Mouse (Mus musculus): ENCODE measurements around the gene Pdk4. TPM values are rescaled to one million over a fixed set of nuclear protein-coding genes. Genes with fewer than 3 reads are reported as not detected.

The Pdk4 gene
- polyA plus RNA-seq, 1 experiment = 0.42 TPM

- Histone ChIP-seq H3K4me1 (ENCODE audit: control insufficient read depth, insufficient read depth, low read length) (no peaks in the 10 kb centered on the region), H3K4me3 (ENCODE audit: insufficient read depth, low read length) (no peak overlapping the region), H3K27ac (ENCODE audit: insufficient read depth, low read depth, low read length) (no peak overlapping the region)
- TF ChIP-seq CTCF (IDR thresholded peaks at IDR 0.05; ENCODE audit: low read depth, low read length) = no peak
- TF ChIP-seq POLR2A (IDR thresholded peaks at IDR 0.05; ENCODE audit: borderline replicate concordance, low read depth, low read length) = no peak
Observed at GRCm38 (mm10) chr6:5498740-5499139, 2.6 kb upstream of the Pdk4 start.

- no peak overlapping the region for H3K4me3 ChIP-seq (ENCODE audit: insufficient read depth, low read length)
- TF ChIP-seq POLR2A (IDR thresholded peaks at IDR 0.05; ENCODE audit: borderline replicate concordance, low read depth, low read length) = no peak
- TF ChIP-seq CTCF (IDR thresholded peaks at IDR 0.05; ENCODE audit: low read depth, low read length) = no peak
- H3K27ac ChIP-seq (ENCODE audit: insufficient read depth, low read depth, low read length) = no peak overlapping the region
Observed at GRCm38 (mm10) chr6:5496854-5497235, 736 bp upstream of the Pdk4 start.

GRCm38 (mm10) chr6:5485028-5485427 lies 11.1 kb downstream of the Pdk4 start:
- TF ChIP-seq CTCF (IDR thresholded peaks at IDR 0.05; ENCODE audit: low read depth, low read length) = no peak
- TF ChIP-seq POLR2A (IDR thresholded peaks at IDR 0.05; ENCODE audit: borderline replicate concordance, low read depth, low read length) = no peak
- H3K4me1 ChIP-seq (ENCODE audit: control insufficient read depth, insufficient read depth, low read length) = no peaks in the 10 kb centered on the region
- H3K4me3 ChIP-seq (ENCODE audit: insufficient read depth, low read length) = no peak overlapping the region
- H3K27ac ChIP-seq (ENCODE audit: insufficient read depth, low read depth, low read length) = no peak overlapping the region

More at GRCm38 (mm10) chr6:5496854-5497235, 736 bp upstream of the Pdk4 start:
- no peaks in the 10 kb centered on the region for H3K4me1 ChIP-seq (ENCODE audit: control insufficient read depth, insufficient read depth, low read length)

- H3K27ac ChIP-seq (ENCODE audit: insufficient read depth, low read depth, low read length) = no peak overlapping the region
- TF ChIP-seq POLR2A (IDR thresholded peaks at IDR 0.05; ENCODE audit: borderline replicate concordance, low read depth, low read length) (no peak), CTCF (IDR thresholded peaks at IDR 0.05; ENCODE audit: low read depth, low read length) (no peak)
Observed at GRCm38 (mm10) chr6:5482270-5482783, 13.8 kb downstream of the Pdk4 start.

GRCm38 (mm10) chr6:5481066-5481465 lies 15.0 kb downstream of the Pdk4 start:
- H3K27ac ChIP-seq (ENCODE audit: insufficient read depth, low read depth, low read length) = no peak overlapping the region
- TF ChIP-seq CTCF (IDR thresholded peaks at IDR 0.05; ENCODE audit: low read depth, low read length) = no peak
- no peak for TF ChIP-seq POLR2A (IDR thresholded peaks at IDR 0.05; ENCODE audit: borderline replicate concordance, low read depth, low read length)
- H3K4me3 ChIP-seq (ENCODE audit: insufficient read depth, low read length) = no peak overlapping the region
- H3K4me1 ChIP-seq (ENCODE audit: control insufficient read depth, insufficient read depth, low read length) = no peaks in the 10 kb centered on the region

More at GRCm38 (mm10) chr6:5482270-5482783, 13.8 kb downstream of the Pdk4 start:
- no peak overlapping the region for H3K4me3 ChIP-seq (ENCODE audit: insufficient read depth, low read length)
- H3K4me1 ChIP-seq (ENCODE audit: control insufficient read depth, insufficient read depth, low read length) = no peaks in the 10 kb centered on the region

- Histone ChIP-seq H3K27ac (ENCODE audit: insufficient read depth, low read depth, low read length) (no peak overlapping the region), H3K4me3 (ENCODE audit: insufficient read depth, low read length) (no peak overlapping the region), H3K4me1 (ENCODE audit: control insufficient read depth, insufficient read depth, low read length) (no peaks in the 10 kb centered on the region)
- no peak for TF ChIP-seq POLR2A (IDR thresholded peaks at IDR 0.05; ENCODE audit: borderline replicate concordance, low read depth, low read length)
- no peak for TF ChIP-seq CTCF (IDR thresholded peaks at IDR 0.05; ENCODE audit: low read depth, low read length)
Observed at GRCm38 (mm10) chr6:5474021-5474420, 22.1 kb downstream of the Pdk4 start.

- Histone ChIP-seq H3K4me1 (ENCODE audit: control insufficient read depth, insufficient read depth, low read length) (no peaks in the 10 kb centered on the region), H3K4me3 (ENCODE audit: insufficient read depth, low read length) (no peak overlapping the region), H3K27ac (ENCODE audit: insufficient read depth, low read depth, low read length) (no peak overlapping the region)
- no peak for TF ChIP-seq CTCF (IDR thresholded peaks at IDR 0.05; ENCODE audit: low read depth, low read length)
- TF ChIP-seq POLR2A (IDR thresholded peaks at IDR 0.05; ENCODE audit: borderline replicate concordance, low read depth, low read length) = no peak
Observed at GRCm38 (mm10) chr6:5472692-5473091, 23.4 kb downstream of the Pdk4 start.

- H3K4me3 ChIP-seq (ENCODE audit: insufficient read depth, low read length) = no peak overlapping the region
- TF ChIP-seq POLR2A (IDR thresholded peaks at IDR 0.05; ENCODE audit: borderline replicate concordance, low read depth, low read length) = no peak
- no peak for TF ChIP-seq CTCF (IDR thresholded peaks at IDR 0.05; ENCODE audit: low read depth, low read length)
- H3K4me1 ChIP-seq (ENCODE audit: control insufficient read depth, insufficient read depth, low read length) = no peaks in the 10 kb centered on the region
- H3K27ac ChIP-seq (ENCODE audit: insufficient read depth, low read depth, low read length) = no peak overlapping the region
Observed at GRCm38 (mm10) chr6:5470480-5471318, 25.4 kb downstream of the Pdk4 start.

GRCm38 (mm10) chr6:5455836-5456235 lies 40.3 kb downstream of the Pdk4 start:
- H3K27ac ChIP-seq (ENCODE audit: insufficient read depth, low read depth, low read length) = no peak overlapping the region
- TF ChIP-seq CTCF (IDR thresholded peaks at IDR 0.05; ENCODE audit: low read depth, low read length) (no peak), POLR2A (IDR thresholded peaks at IDR 0.05; ENCODE audit: borderline replicate concordance, low read depth, low read length) (no peak)
- no peaks in the 10 kb centered on the region for H3K4me1 ChIP-seq (ENCODE audit: control insufficient read depth, insufficient read depth, low read length)
- no peak overlapping the region for H3K4me3 ChIP-seq (ENCODE audit: insufficient read depth, low read length)

GRCm38 (mm10) chr6:5449878-5450277 lies 46.2 kb downstream of the Pdk4 start:
- H3K4me3 ChIP-seq (ENCODE audit: insufficient read depth, low read length) = no peak overlapping the region
- H3K4me1 ChIP-seq (ENCODE audit: control insufficient read depth, insufficient read depth, low read length) = no peaks in the 10 kb centered on the region
- TF ChIP-seq CTCF (IDR thresholded peaks at IDR 0.05; ENCODE audit: low read depth, low read length) = no peak
- TF ChIP-seq POLR2A (IDR thresholded peaks at IDR 0.05; ENCODE audit: borderline replicate concordance, low read depth, low read length) = no peak
- no peak overlapping the region for H3K27ac ChIP-seq (ENCODE audit: insufficient read depth, low read depth, low read length)

Measured in bone marrow macrophage, adult 2 months (primary cell).